Mouse (Mus musculus) kidney, adult 2 months (tissue): Measurements from ENCODE around the gene Dhrs11. TPM values are rescaled to one million over a fixed set of nuclear protein-coding genes. Genes with fewer than 3 reads are reported as not detected.
A peak's percentile ranks its signal among the peaks of the same experiment; 100 is the strongest.

ENCODE experiments used
- DNase-seq: peaks from one replicate; pipeline ENCODE4 v3.0.0; 2021
- H3K27ac ChIP-seq: fragments of 200-500 bp; 2 replicates; pipeline ENCODE4 v1.5.1; 2012; ENCODE audit warnings: low read depth, low read length, control low read depth, inconsistent platforms; ENCODE audit not compliant: insufficient read depth
- H3K27me3 ChIP-seq: fragments of 200-500 bp; replicated peaks from 2 replicates; pipeline ENCODE4 v1.6.1; 2012; ENCODE audit warnings: mild to moderate bottlenecking, moderate library complexity, low read length, inconsistent platforms; ENCODE audit not compliant: control insufficient read depth, insufficient read depth
- H3K36me3 ChIP-seq: fragments of 200-500 bp; 2 replicates; pipeline ENCODE4 v1.6.1; 2012; ENCODE audit warnings: mild to moderate bottlenecking, moderate library complexity, low read length, inconsistent platforms; ENCODE audit not compliant: control insufficient read depth, insufficient read depth
- H3K4me1 ChIP-seq: fragments of 200-500 bp; 2 replicates; pipeline ENCODE4 v1.6.1; 2011; ENCODE audit warnings: low read length; ENCODE audit not compliant: control insufficient read depth, insufficient read depth
- H3K4me3 ChIP-seq: fragments of 200-500 bp; 2 replicates; pipeline ENCODE4 v1.5.1; 2011; ENCODE audit warnings: mild to moderate bottlenecking, low read depth, low read length, control low read depth; ENCODE audit not compliant: insufficient read depth
- CTCF ChIP-seq: fragments of 200-500 bp; conservative IDR thresholded peaks from 2 replicates; pipeline ENCODE4 v1.5.1; 2011; ENCODE audit warnings: low read depth, mild to moderate bottlenecking, control low read depth, low read length, moderate library complexity, mixed read lengths; ENCODE audit not compliant: insufficient read depth, insufficient read length
- POLR2A ChIP-seq: fragments of 200-500 bp; IDR thresholded peaks from one replicate; pipeline ENCODE4 v1.6.1; 2011; ENCODE audit warnings: low read depth, low read length, control low read depth
- WGBS: fragments of 180-500 bp; shearing (Covaris S2); methylation state at CpG from one replicate; pipeline ENCODE4 v1.1.7; 2018; 5-methylcytosine and 5-hydroxymethylcytosine counted together
- polyA plus RNA-seq: library from polyadenylated mRNA; depleted of rRNA; stranded (reverse); fragments of >200 nt; gene quantifications from 2 replicates; pipeline ENCODE4 v1.2.3, GENCODE M21; 2012

The Dhrs11 gene
- polyA plus RNA-seq, 1 experiment, result 60.4 TPM

GRCm38 (mm10) chr11:84822487-84822886 lies 6.3 kb downstream of the Dhrs11 start:
- Histone ChIP-seq H3K4me3 (no peak overlapping the region), H3K27ac (no peak overlapping the region), H3K36me3 (no peaks in the 10 kb centered on the region), H3K27me3 (no peaks in the 10 kb centered on the region), H3K4me1 (peaks cover 10% of the 10 kb centered on the region)
- TF ChIP-seq POLR2A (no peak), CTCF (no peak)
- WGBS, result 95% methylated on average over 5 of the region's 5 CpGs
- no peak for DNase-seq

GRCm38 (mm10) chr11:84821131-84821770 lies 7.5 kb downstream of the Dhrs11 start:
- WGBS, result 91% methylated on average over 9 of the region's 9 CpGs
- DNase-seq, result no peak
- no peak for TF ChIP-seq POLR2A
- no peak for TF ChIP-seq CTCF
- Histone ChIP-seq H3K4me3 (no peak overlapping the region), H3K4me1 (peaks cover 5% of the 10 kb centered on the region; the same call in 1 of the 2 replicates), H3K36me3 (no peaks in the 10 kb centered on the region), H3K27me3 (no peaks in the 10 kb centered on the region), H3K27ac (no peak overlapping the region)

- Histone ChIP-seq H3K4me1 (no peaks in the 10 kb centered on the region), H3K27me3 (no peaks in the 10 kb centered on the region), H3K4me3 (peak within 1 kb of the TSS; percentile 67), H3K36me3 (no peaks in the 10 kb centered on the region), H3K27ac (peak within 1 kb of the TSS; percentile 55)
- under 1% methylated on average over 55 of the region's 55 CpGs for WGBS
- DNase-seq, result peak; percentile 98
- peak; percentile 85 for TF ChIP-seq CTCF
- peak; percentile 34 for TF ChIP-seq POLR2A
These were observed 9.7 kb downstream of the Dhrs11 start, which contains the start of gene Mrm1 for GRCm38 (mm10) chr11:84818961-84819692. TSS of gene Mrm1 (minus strand) at chr11:84819515.

GRCm38 (mm10) chr11:84818085-84818960 lies 10.5 kb downstream of the Dhrs11 start:
- Histone ChIP-seq H3K4me1 (no peaks in the 10 kb centered on the region), H3K27ac (peak overlapping the region; percentile 55), H3K36me3 (no peaks in the 10 kb centered on the region), H3K4me3 (peak overlapping the region; percentile 67), H3K27me3 (no peaks in the 10 kb centered on the region)
- no peak for TF ChIP-seq POLR2A
- peak; percentile 88 for TF ChIP-seq CTCF
- under 1% methylated on average over 39 of the region's 39 CpGs for WGBS
- peak; percentile 89 for DNase-seq

GRCm38 (mm10) chr11:84817362-84817761 lies 11.4 kb downstream of the Dhrs11 start:
- 82% methylated on average over 6 of the region's 6 CpGs for WGBS
- H3K4me1 ChIP-seq, result no peaks in the 10 kb centered on the region
- TF ChIP-seq CTCF (peak; percentile 41), POLR2A (no peak)
- H3K36me3 ChIP-seq, result no peaks in the 10 kb centered on the region
- no peak overlapping the region for H3K27ac ChIP-seq
- no peak overlapping the region for H3K4me3 ChIP-seq
- DNase-seq, result no peak
- H3K27me3 ChIP-seq, result no peaks in the 10 kb centered on the region

- peak; percentile 66 for DNase-seq
These were observed 14.9 kb downstream of the Dhrs11 start for GRCm38 (mm10) chr11:84813724-84814510.

More at GRCm38 (mm10) chr11:84813724-84814510, 14.9 kb downstream of the Dhrs11 start:
- Histone ChIP-seq H3K4me3 (no peak overlapping the region), H3K4me1 (no peaks in the 10 kb centered on the region), H3K27ac (no peak overlapping the region), H3K36me3 (no peaks in the 10 kb centered on the region), H3K27me3 (no peaks in the 10 kb centered on the region)
- 66% methylated on average over 13 of the region's 13 CpGs for WGBS
- TF ChIP-seq CTCF, result peak; percentile 97; the same call in 1 of the 2 replicates
- TF ChIP-seq POLR2A, result no peak
